Mouse (Mus musculus) CD4-positive, CD25-positive, alpha-beta regulatory T cell, adult 9 weeks (primary cell): ENCODE data around the gene Grm4. TPM values are rescaled to one million over a fixed set of nuclear protein-coding genes. Genes with fewer than 3 reads are reported as not detected.

ENCODE experiments used
- polyA plus RNA-seq: library from polyadenylated mRNA; unstranded; fragments of 100-300 nt; shearing (Covaris generic); gene quantifications from one replicate; pipeline ENCODE4 v1.2.1, GENCODE M21; 2017

Gene Grm4
- polyA plus RNA-seq, result not detected

GRCm38 (mm10) chr17:27521303-27521702 is at the start of gene Grm4:
Gene Grm4, minus strand, starts transcription at chr17:27521403.

GRCm38 (mm10) chr17:27565163-27565941 is 44.1 kb upstream of the Grm4 start, which contains the start of gene AI413582:
Gene AI413582, minus strand, starts transcription at chr17:27565756.

GRCm38 (mm10) chr17:27556315-27557011 is 35.3 kb upstream of the Grm4 start, which contains the start of gene Hmga1:
Gene Hmga1, plus strand, starts transcription at chr17:27556497.

Other genes with a start within 250 kb of the Grm4 start
- gene Hmga1, start 35.1 kb upstream of the Grm4 start, polyA plus RNA-seq, result 88.2 TPM
- gene AI413582, start 44.4 kb upstream of the Grm4 start, polyA plus RNA-seq, result 201 TPM
- gene Nudt3, start 102.1 kb upstream of the Grm4 start, polyA plus RNA-seq, result 9.5 TPM
- gene RPS10-NUDT3, start 113.8 kb upstream of the Grm4 start, polyA plus RNA-seq, result not detected
- gene Rps10, start 115.3 kb upstream of the Grm4 start, polyA plus RNA-seq, result 1,649 TPM
- 44.4 TPM for gene Pacsin1, start 134.1 kb upstream of the Grm4 start, polyA plus RNA-seq
- not detected for gene Spdef, start 207.6 kb upstream of the Grm4 start, polyA plus RNA-seq